Mouse (Mus musculus) embryonic facial prominence, embryonic 10.5 days (tissue): Measurements from ENCODE around the gene Ppp1r12a. TPM values are rescaled to one million over a fixed set of nuclear protein-coding genes. Genes with fewer than 3 reads are reported as not detected.

Experiments used
- DNase-seq: peaks from one replicate; pipeline ENCODE4 v3.0.0-alpha.2; 2017; ENCODE audit warnings: low spot score
- H3K27ac ChIP-seq: fragments of 300-500 bp; sonication (generic); replicated peaks from 2 replicates; pipeline ENCODE4 v1.5.1; 2016; ENCODE audit warnings: mild to moderate bottlenecking
- H3K27me3 ChIP-seq: fragments of 300-500 bp; sonication (generic); replicated peaks from 2 replicates; pipeline ENCODE4 v1.6.1; 2016; ENCODE audit warnings: low read depth, mild to moderate bottlenecking; ENCODE audit not compliant: poor library complexity, severe bottlenecking
- H3K36me3 ChIP-seq: fragments of 300-500 bp; sonication (generic); replicated peaks from 2 replicates; pipeline ENCODE4 v1.6.1; 2016; ENCODE audit warnings: mild to moderate bottlenecking, moderate library complexity
- H3K4me1 ChIP-seq: fragments of 300-500 bp; sonication (generic); 2 replicates; pipeline ENCODE4 v1.6.1; 2016
- H3K4me3 ChIP-seq: fragments of 300-500 bp; sonication (generic); 2 replicates; pipeline ENCODE4 v1.5.1; 2016; ENCODE audit warnings: mild to moderate bottlenecking, moderate library complexity
- H3K9me3 ChIP-seq: fragments of 300-500 bp; sonication (generic); 2 replicates; pipeline ENCODE4 v1.6.1; 2016; ENCODE audit warnings: mild to moderate bottlenecking
- WGBS: fragments of 180-500 bp; shearing (Covaris S2); methylation state at CpG from one replicate; pipeline ENCODE4 v1.1.7; 2016; 5-methylcytosine and 5-hydroxymethylcytosine counted together
- polyA plus RNA-seq: library from polyadenylated mRNA; unstranded; fragments of >200 nt; fragmentation: Nextera tagmentation; extraction: Ambion mirVana; gene quantifications from 2 replicates; pipeline ENCODE4 v1.2.1, GENCODE M21; 2016

The Ppp1r12a gene
- polyA plus RNA-seq, 1 experiment from 2014 or later = 84.3 TPM

DNA sequence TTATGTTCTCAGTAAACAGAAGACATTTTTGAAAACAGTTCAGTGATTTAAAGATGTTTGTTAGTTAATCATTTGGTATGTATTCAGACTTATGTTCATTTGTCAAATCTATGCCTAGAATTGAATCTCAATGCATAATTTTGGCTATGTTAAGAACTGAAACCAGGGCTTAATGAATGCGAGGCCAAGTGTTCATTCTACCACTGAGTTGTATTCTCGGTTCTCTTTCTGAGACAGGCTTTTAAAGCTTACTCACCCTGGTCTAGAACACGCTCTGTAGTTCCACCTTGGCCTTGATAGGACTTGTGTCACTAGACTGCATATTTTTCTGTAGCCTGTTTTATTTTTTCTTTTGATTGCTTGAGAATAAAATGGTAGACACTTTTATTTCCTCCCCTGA is 28.0 kb downstream of the Ppp1r12a start:
- Histone ChIP-seq H3K4me1 (0 out of 2 replicates have a peak, but pooled peaks cover 5% of the 10 kb centered on the region), H3K27me3 (no peaks in the 10 kb centered on the region), H3K27ac (no peak overlapping the region), H3K36me3 (peaks cover 5% of the 10 kb centered on the region), H3K9me3 (no peaks in the 10 kb centered on the region), H3K4me3 (no peak overlapping the region)
- no peak for DNase-seq
- 91% methylated on average over 3 of the region's 3 CpGs for WGBS

DNA sequence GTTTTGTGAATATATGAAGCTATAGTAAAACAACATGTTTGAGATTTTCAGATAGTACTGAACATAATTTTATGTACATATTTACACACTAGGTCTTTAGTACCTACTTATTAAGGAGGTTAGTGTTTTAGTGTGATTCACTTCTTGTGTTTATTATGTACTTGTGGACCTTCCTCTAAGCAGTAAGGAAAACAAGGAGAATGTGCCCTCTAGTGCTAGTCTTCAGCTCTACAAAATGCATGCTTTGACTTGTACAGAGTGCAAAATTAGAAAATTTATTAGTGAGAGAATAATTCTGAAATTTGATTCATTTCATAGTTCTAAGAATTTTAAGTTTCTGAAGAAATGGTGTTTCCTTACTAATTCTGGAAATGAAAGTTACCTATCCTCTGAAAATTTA is 28.6 kb downstream of the Ppp1r12a start:
- Histone ChIP-seq H3K27me3 (no peaks in the 10 kb centered on the region), H3K9me3 (no peaks in the 10 kb centered on the region)
- DNase-seq = no peak

DNA sequence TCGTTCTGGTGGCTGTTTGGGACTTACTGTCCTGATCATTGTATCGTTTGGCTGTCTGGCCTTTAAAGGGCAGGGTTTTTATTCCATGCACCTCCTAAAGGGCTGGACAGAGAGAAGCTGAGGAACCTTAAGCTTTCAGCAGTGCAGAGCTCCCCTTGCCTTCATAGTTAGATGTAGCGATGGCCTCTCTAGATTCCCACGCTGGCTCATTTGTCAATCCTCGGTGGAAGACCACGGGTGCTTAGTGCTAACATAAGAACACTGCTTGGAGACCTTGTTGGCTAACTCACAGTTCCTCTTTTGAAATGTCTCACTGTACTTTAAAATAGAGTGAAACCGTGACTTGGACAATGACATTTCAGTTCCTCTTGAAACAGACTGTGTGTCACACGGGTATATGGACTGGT is 29.4 kb downstream of the Ppp1r12a start:
- no peaks in the 10 kb centered on the region for H3K9me3 ChIP-seq
- no peak for DNase-seq
- no peak overlapping the region for H3K27ac ChIP-seq
- H3K27me3 ChIP-seq = no peaks in the 10 kb centered on the region
- H3K4me3 ChIP-seq = no peak overlapping the region
- H3K36me3 ChIP-seq = peaks cover 5% of the 10 kb centered on the region
- 74% methylated on average over 8 of the region's 8 CpGs for WGBS
- H3K4me1 ChIP-seq = 0 out of 2 replicates have a peak, but pooled peaks cover 5% of the 10 kb centered on the region

More for the DNA sequence above, 28.6 kb downstream of the Ppp1r12a start:
- Histone ChIP-seq H3K27ac (no peak overlapping the region), H3K36me3 (peaks cover 5% of the 10 kb centered on the region), H3K4me3 (no peak overlapping the region), H3K4me1 (0 out of 2 replicates have a peak, but pooled peaks cover 5% of the 10 kb centered on the region)

DNA sequence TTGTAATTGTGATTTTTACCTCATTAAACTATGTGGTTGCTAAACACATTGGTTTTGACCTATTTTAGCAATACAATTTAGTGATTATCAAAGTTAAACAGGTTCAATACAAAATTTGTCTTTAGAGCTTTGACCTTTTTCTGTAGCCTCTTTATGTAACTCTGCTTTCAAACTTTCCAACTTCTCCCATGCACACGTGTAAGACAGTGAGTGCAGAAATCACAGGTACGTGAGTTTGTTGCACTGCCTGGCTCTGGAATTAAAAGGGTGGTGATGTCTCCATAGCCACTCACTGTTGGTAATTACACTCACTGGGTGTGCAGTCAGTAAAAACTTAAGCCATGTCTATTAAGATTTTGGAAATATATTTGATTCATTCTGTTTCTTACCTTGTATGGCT is 30.3 kb downstream of the Ppp1r12a start:
- 0 out of 2 replicates have a peak, but pooled peaks cover 5% of the 10 kb centered on the region for H3K4me1 ChIP-seq
- H3K36me3 ChIP-seq = peaks cover 7% of the 10 kb centered on the region
- WGBS = 86% methylated on average over 2 of the region's 2 CpGs
- no peak overlapping the region for H3K4me3 ChIP-seq
- no peak for DNase-seq
- no peaks in the 10 kb centered on the region for H3K9me3 ChIP-seq
- H3K27ac ChIP-seq = no peak overlapping the region
- H3K27me3 ChIP-seq = no peaks in the 10 kb centered on the region

DNA sequence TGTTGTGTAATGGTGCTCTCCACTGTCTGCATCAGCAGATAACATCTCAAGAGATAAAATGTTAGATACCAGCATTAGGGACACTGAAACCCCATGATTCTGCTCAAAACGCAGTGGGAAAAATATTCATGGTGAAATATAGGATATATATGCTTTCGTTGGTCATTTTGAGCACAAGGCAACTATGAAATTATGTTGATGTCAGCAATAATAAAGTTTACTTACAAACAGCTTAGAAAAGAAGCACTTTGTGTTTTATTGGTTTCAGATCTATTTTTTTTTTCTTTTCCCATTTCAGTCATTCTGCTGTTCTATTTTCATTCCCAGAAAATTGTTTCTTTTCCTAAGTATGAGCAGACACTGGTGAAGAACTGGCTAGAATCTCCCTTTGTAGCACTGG is 34.1 kb downstream of the Ppp1r12a start:
- Histone ChIP-seq H3K27ac (no peak overlapping the region), H3K4me1 (0 out of 2 replicates have a peak, but pooled peaks cover 4% of the 10 kb centered on the region), H3K27me3 (no peaks in the 10 kb centered on the region), H3K9me3 (no peaks in the 10 kb centered on the region), H3K36me3 (peaks cover 26% of the 10 kb centered on the region), H3K4me3 (no peak overlapping the region)
- DNase-seq = no peak
- 98% methylated on average over 2 of the region's 2 CpGs for WGBS

DNA sequence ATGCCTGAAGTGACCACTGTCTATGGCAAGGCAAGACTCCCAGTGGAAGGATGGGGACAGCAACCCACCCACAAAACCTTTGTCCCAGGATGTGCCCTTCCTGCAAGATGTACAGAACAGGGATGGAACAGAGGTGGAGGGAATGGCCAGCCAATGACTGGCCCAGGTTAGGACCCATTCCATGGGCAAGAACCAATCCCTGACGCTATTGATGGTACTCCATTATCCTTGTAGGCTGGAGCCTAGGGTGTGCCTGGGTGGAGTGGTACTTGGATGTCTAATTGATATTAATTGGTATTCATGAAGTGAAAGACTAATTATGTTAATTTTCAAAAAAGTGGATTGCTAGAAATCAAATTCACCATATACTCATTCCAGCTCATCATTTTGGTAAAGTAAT is 35.5 kb downstream of the Ppp1r12a start:
- H3K36me3 ChIP-seq = peaks cover 28% of the 10 kb centered on the region
- DNase-seq = no peak

DNA sequence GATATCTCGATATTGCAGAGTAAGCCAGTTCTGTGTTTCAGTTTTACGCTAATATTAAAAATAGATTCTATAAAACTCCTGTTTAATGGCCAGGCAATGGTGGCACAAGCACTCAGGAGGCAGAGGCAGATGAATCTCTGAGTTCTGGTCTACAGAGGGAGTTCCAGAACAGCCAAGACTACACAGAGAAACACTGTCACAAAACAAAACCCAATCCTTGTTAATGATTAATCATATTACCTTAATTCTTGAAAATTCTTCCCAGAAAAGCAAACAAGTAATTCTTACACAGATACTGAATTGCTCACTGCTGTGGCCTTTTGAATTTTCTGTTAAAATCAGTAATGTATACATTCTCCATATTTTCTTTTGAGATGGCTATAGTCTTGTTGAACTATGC is 37.0 kb downstream of the Ppp1r12a start:
- Histone ChIP-seq H3K9me3 (no peaks in the 10 kb centered on the region), H3K27ac (no peak overlapping the region), H3K36me3 (peaks cover 32% of the 10 kb centered on the region), H3K4me3 (no peak overlapping the region), H3K4me1 (no peaks in the 10 kb centered on the region), H3K27me3 (no peaks in the 10 kb centered on the region)
- no peak for DNase-seq
- 97% methylated on average over 2 of the region's 2 CpGs for whole genome bisulfite sequencing

More for the DNA sequence above, 35.5 kb downstream of the Ppp1r12a start:
- WGBS = 94% methylated on average over 1 of the region's 1 CpGs
- no peaks in the 10 kb centered on the region for H3K9me3 ChIP-seq
- H3K27ac ChIP-seq = no peak overlapping the region
- no peak overlapping the region for H3K4me3 ChIP-seq
- no peaks in the 10 kb centered on the region for H3K27me3 ChIP-seq
- no peaks in the 10 kb centered on the region for H3K4me1 ChIP-seq

DNA sequence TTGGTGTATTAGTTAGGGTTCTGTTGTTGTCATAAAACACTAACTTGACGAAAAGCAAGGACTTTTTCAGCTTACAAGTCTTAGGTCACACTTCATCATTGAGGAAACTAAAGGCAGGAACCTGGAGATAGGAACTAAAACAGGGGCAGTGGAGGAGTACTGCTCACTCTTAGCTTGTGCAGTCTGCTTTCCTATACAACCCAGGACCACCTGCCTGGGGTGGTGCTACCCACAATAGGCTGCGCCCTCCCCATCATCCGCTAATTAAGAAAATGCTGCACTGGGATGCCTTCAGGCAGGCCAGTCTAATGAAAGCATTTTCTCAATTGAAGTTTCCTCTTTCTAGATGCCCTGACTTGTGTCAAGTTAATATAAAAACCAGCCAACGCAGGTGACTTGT is 40.1 kb downstream of the Ppp1r12a start:
- Histone ChIP-seq H3K4me1 (no peaks in the 10 kb centered on the region), H3K27me3 (no peaks in the 10 kb centered on the region), H3K4me3 (no peak overlapping the region), H3K36me3 (peaks cover 45% of the 10 kb centered on the region), H3K27ac (no peak overlapping the region), H3K9me3 (no peaks in the 10 kb centered on the region)
- 93% methylated on average over 4 of the region's 4 CpGs for WGBS
- DNase-seq = no peak

DNA sequence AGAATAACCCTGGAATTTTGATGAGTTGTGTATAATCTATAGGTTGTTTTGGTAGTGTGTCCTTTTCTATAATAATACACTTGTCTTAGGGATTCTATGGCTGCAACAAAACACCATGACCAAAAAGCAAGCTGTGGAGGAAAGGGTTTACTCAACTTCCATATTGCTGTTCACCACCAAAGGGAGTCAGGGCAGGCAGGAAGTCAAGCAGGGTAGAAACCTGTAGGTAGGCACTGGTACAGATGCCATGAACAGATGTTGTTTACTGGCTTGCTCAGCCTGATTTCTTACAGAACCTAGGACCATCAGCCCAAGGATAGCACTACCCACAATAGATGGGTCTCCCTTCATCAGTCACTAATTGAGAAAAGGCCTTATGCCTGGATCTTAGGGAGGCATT is 41.4 kb downstream of the Ppp1r12a start:
- Histone ChIP-seq H3K4me3 (no peak overlapping the region), H3K4me1 (no peaks in the 10 kb centered on the region), H3K9me3 (no peaks in the 10 kb centered on the region), H3K27me3 (no peaks in the 10 kb centered on the region), H3K27ac (no peak overlapping the region), H3K36me3 (peaks cover 48% of the 10 kb centered on the region)
- DNase-seq = no peak

DNA sequence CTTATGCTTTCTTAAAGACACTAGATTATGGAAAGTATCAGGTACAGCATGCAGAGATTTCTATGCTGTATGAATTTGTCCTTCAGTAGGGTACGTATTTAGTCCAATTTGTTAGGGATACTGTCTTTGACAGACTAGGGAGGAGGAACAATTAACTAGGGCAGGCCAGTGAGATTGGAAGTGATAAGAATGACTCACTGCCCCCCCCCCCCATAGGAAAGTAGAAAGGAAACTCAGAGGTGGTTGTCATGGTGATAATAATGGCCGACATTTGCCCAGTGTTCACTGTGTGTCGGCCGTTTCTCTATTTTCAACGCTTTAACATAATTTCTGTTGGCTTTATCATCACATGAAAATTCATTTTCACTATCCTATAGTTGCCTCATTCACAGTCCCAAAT is 47.4 kb downstream of the Ppp1r12a start:
- Histone ChIP-seq H3K36me3 (peaks cover 24% of the 10 kb centered on the region), H3K9me3 (no peaks in the 10 kb centered on the region), H3K4me1 (no peaks in the 10 kb centered on the region), H3K27ac (no peak overlapping the region), H3K4me3 (no peak overlapping the region), H3K27me3 (no peaks in the 10 kb centered on the region)
- no peak for DNase-seq
- WGBS = 87% methylated on average over 5 of the region's 5 CpGs

DNA sequence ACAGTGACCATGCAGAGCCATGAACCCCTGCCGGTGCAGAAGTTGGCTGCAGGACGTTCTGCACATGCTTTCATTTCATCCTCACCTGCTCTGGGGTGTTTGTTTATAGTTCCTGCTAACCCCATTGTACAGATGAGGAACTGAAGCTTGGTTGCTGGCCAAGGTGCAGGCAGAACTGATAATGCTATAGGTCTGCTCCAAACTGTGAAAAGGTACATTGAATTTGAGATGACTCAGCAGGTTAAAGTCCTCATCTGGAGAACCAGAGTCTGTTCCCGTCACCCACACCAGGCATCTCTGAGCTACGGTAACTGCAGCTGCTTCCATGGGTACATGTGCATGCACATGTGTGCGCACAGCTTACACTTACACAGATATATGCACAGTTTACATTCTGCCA is 62.4 kb downstream of the Ppp1r12a start:
- H3K36me3 ChIP-seq = peaks cover 33% of the 10 kb centered on the region
- WGBS = 94% methylated on average over 5 of the region's 5 CpGs

DNA sequence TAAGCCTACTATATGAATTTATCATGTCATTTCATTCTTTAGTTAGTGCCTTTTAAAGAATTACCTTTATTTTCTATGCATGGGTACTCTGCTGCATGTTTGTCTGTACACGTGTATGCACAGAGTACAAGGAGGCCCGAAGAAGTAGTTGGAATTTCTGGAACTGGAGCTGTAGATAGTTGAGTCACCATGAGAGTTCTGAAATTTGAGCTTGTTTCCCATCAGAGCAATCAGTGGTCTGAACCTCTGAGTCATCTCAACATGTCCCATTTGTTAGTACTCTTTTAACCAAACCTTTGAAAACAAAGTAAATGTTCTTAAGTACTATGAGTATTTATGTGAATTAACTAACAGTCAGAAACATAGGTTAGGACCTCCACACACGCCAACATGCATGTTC is 75.1 kb downstream of the Ppp1r12a start:
- H3K4me1 ChIP-seq = no peaks in the 10 kb centered on the region
- H3K36me3 ChIP-seq = peaks cover 73% of the 10 kb centered on the region
- no peaks in the 10 kb centered on the region for H3K9me3 ChIP-seq
- no peak overlapping the region for H3K27ac ChIP-seq
- DNase-seq = no peak
- 94% methylated on average over 3 of the region's 3 CpGs for WGBS
- H3K4me3 ChIP-seq = no peak overlapping the region
- no peaks in the 10 kb centered on the region for H3K27me3 ChIP-seq

More for the DNA sequence above, 62.4 kb downstream of the Ppp1r12a start:
- H3K27me3 ChIP-seq = no peaks in the 10 kb centered on the region
- H3K27ac ChIP-seq = no peak overlapping the region
- H3K4me3 ChIP-seq = no peak overlapping the region
- no peaks in the 10 kb centered on the region for H3K9me3 ChIP-seq
- no peaks in the 10 kb centered on the region for H3K4me1 ChIP-seq
- no peak for DNase-seq

DNA sequence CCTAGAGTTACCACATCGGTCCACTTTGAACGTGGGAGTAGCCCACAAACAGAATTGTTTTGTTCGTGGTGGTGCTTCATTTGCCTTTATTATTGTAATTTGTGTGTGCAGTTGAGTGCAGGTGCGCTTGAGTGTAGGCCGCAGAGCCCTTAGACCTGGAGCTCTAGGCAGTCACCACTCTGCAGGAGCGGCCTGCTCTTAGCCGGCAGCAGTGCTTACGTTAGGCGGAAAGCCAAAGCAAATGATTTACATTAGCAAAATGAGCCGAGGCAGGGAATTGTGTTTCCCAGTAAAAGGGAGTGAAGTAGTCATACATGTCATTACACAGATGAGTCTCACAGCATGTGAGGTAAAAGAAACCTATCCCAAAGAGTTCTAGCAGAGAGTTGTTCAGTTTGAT is 77.1 kb downstream of the Ppp1r12a start:
- H3K27me3 ChIP-seq = no peaks in the 10 kb centered on the region
- H3K36me3 ChIP-seq = peaks cover 72% of the 10 kb centered on the region
- H3K4me1 ChIP-seq = no peaks in the 10 kb centered on the region
- no peak overlapping the region for H3K4me3 ChIP-seq
- no peaks in the 10 kb centered on the region for H3K9me3 ChIP-seq
- no peak for DNase-seq
- no peak overlapping the region for H3K27ac ChIP-seq
- WGBS = 93% methylated on average over 10 of the region's 10 CpGs

DNA sequence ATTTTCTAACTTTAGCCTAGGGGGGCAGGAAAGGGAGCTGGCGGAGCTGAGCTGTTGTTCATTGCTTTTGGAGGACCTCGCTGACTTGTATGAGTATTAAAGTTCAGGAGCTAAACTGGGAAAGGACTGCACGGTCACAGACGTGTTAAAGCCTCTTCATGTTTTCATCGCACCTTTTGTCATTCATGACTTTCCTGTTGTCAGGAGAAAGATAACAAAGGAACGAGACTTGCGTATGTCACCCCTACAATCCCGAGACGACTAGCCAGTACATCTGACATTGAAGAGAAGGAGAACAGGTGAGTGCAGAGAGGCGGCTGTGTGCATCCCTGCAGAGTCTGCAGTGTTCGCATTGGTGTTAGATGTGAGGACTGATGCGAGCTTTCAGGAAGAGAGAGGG is 88.7 kb downstream of the Ppp1r12a start:
- DNase-seq = no peak
- no peaks in the 10 kb centered on the region for H3K9me3 ChIP-seq
- no peaks in the 10 kb centered on the region for H3K27me3 ChIP-seq
- H3K4me1 ChIP-seq = no peaks in the 10 kb centered on the region
- no peak overlapping the region for H3K4me3 ChIP-seq
- H3K27ac ChIP-seq = no peak overlapping the region
- peaks cover 72% of the 10 kb centered on the region for H3K36me3 ChIP-seq
- WGBS = 90% methylated on average over 12 of the region's 12 CpGs
